Mouse (Mus musculus) urinary bladder, postnatal 4 days (tissue): ENCODE data around the gene Mybbp1a.
A peak's percentile ranks its signal among the peaks of the same experiment; 100 is the strongest.

Experiments
- DNase-seq, 2 experiments: peaks; one replicate each; pipeline ENCODE4 v3.0.0; 2021 to 2022; ENCODE audit warnings: low spot score in 2 of 2

The Mybbp1a gene

DNA sequence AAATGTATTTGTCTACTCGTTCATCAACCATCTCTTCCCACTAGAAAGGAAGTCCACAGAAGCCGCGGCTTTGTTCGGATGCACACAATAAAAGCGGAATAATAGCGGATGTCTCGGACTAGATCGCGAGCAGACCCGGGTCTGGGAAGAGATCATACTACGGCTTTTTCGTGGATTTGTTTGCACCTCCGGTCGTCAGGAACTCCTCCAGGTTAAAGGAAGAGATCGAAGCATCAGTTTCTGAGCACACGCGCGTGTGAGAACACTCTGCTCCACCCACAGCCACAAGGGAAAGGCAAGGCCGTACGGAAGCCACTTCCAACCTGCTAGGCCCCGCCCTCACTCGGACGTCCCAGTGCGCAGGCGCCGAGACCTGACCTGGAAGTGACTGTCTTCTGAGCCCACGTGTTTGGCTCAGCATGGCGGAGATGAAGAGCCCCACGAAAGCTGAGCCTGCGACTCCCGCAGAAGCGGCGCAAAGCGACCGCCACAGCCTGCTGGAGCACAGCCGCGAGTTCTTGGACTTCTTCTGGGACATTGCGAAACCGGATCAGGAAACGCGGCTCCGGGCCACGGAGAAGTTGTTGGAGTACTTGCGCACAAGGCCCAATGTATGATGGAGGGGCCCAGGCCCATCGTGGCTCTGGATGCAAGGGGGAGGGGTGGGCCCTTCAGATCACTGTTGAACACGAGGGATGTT lies at the start of gene Mybbp1a:
Mybbp1a (plus strand) TSS at position 391 of the 700 bp plus-strand sequence.
- DNase-seq = peak; percentile 98 to 99

DNA sequence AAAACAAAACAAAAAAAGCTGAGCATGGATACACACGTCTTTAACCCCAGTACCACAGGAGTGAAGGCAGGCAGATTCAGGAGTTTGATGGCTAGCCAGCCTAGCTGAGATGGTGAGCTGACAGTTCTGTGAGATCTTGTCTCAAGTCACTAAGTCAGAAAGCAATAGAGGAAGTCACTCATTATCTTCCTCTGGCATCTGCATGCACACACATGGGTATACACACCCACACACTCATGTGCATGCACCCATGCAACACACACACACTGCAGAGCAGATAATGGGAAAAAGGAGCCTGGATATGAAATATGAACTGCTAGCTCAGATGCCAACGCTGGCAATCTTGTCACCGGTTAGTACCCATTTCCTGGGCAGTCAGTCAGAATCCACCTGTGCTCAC lies 47.9 kb upstream of the Mybbp1a start:
- no peak for DNase-seq

DNA sequence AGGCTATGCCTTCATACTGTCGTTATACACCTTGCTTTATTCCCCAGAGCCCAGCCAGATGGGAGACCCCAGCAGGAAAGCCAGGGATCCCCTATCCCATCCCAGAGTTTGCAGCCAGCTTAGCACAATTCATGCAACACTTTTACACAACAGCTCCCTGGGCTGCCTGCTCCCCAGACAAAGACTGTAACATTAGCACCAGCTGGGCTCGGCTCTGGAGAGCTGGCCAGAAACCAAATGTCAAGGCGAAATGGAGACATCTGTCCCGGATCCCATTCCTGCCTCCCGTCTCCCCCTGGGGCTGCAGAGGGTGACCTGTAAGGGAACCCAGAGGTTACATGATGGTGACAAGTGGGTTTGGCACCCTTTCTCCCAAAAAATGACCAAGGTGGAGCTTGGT lies 47.5 kb upstream of the Mybbp1a start:
- peak in 1 of 2 experiments; percentile 44 for DNase-seq

DNA sequence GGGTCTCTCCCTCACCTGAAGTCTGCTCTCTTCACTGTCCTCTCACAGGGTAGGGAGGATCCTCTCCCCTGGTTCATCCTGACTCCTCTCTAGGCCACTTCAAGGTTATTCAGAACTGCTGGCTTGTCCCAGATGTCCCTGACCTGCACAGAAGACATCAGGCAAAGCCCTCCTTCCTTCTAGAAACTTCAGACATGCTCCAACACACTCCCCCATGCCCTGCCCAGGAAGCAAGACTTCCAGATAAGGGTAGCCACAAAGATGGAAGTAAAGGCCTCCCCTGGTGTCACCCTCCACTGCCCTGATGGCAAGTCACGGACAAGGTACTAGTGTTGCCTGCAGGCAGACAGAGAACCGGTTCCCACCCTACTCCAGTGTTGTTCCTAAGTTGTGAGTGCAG lies 46.5 kb upstream of the Mybbp1a start:
- no peak for DNase-seq

DNA sequence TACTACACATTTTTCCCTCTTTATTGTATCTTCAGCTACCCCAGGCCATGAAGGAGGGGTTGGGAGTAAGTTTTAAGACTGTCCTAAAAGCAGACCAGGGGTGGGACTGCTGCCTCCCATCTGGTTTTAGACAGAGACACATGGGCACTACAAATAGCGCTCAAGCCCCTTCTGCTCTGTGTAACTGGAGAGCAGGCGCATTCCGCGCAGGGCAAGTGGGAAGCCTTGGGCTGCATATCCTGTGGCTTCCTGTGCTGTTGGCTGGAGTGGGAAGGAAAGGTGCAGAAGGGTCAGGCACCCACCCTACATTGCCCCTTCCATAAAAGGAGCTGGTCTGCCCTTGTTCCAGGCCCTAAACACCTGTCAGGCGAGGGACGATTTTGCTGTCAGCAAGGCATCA lies 45.5 kb upstream of the Mybbp1a start:
- no peak for DNase-seq

DNA sequence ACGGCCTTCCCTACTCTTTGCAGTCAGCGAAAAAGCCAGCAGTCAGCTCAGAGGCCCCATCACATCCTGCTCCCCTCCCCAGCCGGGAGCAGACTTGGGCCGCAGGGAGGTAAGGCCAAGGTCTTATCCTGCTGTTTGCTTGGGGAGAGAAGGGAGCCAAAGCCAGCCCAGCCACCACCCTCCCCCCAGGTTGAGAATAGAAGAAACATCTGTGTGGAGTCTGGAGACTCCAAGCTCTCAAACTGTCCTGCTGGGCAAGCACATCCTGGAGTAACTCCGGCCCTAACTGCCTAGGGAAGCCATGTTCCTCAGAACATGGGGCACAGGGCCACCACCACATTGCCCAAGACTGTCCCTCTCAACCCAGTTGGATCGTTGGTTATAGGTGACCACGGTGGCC lies 44.5 kb upstream of the Mybbp1a start:
- DNase-seq = peak in 1 of 2 experiments; percentile 69

DNA sequence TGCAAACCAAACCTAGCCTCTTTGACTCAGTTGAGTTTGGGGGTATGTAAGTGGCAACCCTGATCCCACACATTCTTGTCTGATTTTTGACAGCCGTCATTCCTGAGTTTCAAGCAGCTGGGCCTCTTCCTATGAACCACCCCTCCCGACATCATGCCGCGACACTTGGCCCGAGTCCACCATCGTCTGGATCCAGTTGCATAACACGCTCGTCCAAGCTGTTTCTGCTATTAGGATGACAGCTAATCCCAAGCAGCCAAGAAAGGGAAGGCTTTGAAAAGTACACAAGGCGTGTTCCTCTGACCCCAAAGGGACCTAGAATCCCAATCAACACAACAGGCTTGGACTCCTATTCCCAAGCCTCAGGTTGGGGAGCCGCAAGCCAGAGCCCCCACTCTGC lies 44.1 kb upstream of the Mybbp1a start:
- DNase-seq = peak; percentile 66 to 78

DNA sequence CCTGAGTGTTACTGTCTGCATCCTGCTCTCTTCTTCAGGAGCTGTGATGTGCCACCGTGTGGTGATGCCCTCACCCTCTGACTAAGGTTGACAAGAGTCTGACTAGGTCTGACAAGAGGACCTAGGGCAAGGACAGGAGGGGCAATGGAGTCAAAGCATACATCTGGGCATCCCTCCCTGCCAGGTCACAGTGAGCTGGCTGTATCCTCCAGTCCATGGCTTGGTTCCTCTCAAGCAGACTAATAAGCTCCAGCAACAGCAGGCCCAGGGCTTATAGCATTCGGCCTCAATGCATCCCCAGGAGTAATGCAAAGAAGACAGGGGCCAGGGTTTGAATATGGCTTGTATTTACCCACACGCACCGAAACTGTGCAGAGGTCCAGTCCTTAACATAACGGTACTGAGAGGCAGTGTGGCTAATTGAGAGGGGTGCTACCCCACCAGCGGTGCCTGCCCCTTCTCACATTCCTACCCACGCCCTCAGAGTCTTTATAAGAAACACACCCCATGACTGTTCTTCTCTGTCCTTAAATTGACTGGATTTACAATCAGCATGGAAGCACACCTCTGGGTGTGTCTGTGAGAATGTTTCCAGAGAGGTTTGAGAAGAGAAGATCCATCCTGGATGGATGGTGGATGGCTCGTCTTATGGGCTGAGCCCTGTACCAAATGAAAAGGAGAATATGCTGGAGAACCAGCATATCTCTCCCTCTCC lies 43.2 kb upstream of the Mybbp1a start:
- DNase-seq = no peak

DNA sequence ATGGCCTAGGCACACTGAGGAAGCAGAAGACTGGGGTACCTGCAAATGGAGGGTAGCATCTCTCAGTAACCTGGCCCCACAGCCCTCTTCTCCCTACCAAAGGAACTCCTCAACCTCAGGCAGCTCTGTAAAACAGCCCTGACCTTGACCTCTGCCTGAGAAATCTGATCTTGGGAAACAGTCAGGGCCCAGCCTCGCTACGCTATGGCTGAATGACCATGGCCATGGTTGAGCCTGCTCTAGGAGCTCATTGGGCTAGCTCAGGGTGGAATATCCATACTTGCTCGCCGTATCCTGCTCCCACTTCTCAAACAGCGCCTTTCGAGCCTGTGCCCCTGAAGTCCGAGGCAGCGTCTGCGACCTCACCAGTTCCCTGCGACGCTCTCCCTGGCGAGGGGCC lies 40.1 kb upstream of the Mybbp1a start:
- no peak for DNase-seq

DNA sequence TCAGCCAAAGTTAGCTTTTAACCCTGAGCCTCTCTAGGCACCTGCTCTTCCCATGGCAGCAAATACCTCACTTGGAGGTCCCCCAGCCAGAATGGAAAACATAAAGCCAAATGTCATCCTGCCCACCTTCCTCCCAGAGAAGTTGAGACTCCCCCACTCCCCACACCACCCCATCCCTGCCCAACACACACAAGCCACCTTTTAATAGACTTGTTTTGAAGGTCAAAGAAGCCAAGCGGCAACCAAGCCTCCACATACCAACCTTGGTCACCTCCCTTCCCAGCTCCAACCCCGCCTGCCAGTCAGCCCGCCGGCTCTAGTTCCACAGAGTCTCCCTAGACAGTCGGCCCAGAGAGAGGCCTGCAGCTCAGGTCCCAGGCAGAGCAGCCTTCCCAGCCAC lies 39.1 kb upstream of the Mybbp1a start:
- no peak for DNase-seq

DNA sequence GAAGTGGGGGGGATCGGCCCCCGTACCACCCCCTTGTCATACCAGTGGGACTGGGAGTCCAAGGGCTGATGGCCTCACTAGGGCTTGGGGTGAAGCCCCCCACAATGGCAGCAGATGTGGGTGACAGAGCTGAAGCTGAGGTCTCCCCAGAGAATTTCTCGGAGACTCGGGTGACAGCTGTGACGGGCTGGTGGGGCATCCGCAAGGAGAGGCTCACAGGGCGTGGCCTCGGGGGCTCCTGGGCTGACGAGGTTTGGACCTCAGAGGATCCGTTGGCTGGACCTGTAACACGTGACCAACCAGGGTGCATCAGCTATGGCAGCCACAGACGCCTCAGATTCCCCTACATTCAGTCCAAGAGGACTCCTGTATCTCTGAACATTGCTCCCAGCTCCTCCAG lies 38.2 kb upstream of the Mybbp1a start:
- DNase-seq = no peak

DNA sequence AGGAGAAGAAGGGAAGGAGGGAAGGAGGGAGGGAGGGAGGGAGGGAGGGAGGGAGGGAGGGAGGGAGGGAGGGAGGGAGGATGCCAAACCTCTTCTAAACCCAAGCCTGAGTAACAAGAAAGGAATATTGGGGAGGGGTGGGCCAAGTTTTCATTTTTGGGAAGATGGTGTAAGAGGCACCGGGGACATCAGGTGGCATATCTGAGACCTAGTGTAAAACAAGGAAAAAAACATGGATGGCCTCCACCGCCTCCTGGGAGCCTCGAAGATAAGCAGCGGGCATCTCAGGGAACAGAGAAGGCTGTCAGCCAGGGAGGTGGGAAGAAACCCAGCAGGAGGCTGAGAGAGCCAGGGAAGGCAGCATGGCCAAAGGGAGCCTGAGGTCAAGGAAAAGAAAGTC lies 35.6 kb upstream of the Mybbp1a start:
- DNase-seq = no peak

DNA sequence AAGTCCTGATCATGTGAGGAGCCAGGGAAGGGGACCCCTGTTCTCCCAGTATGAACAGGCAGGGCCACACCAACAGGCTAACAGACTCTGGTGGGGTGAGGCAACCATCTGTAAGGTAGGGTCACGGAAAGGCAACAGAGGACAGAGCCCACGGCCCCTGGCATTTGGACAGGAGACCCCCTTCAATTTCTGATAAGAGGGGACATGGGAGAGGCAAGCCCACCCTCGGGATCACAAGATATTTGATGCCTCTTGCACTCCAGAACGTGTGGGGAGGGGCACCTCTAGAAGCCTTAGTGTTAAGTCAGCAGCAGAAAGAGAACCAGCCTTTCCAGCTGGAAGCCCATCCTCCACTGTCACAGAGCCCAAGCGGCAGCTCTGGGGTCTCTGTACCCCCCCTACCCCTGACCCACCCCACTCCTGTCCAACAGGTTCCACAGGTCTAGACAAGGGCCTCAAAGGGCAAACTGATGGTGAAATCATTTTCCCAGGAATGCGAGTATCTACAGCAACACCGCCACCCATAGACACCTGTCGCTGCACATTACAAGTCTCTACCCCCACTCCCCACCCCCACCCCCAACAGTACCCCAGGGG lies 35.0 kb upstream of the Mybbp1a start:
- no peak for DNase-seq

DNA sequence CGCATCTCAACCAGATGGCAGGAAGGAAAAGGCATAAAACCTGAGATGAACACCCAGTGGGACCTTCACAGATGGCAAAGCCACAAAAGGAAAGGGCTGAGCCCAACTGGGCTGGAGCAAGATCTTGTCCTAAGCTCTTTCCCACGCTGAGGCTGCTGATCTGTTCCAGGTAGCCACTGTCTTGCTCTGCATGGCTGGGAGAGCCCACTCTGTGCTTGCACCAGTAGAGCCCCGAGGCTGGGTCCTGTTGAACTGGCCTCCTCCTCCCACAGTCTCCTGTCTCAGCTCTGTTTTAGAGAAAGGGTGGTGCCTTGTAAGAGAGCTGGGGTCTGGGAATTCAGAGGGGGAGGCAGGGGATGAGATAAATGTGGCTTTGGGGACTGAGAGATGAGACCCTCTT lies 34.1 kb upstream of the Mybbp1a start:
- no peak for DNase-seq

DNA sequence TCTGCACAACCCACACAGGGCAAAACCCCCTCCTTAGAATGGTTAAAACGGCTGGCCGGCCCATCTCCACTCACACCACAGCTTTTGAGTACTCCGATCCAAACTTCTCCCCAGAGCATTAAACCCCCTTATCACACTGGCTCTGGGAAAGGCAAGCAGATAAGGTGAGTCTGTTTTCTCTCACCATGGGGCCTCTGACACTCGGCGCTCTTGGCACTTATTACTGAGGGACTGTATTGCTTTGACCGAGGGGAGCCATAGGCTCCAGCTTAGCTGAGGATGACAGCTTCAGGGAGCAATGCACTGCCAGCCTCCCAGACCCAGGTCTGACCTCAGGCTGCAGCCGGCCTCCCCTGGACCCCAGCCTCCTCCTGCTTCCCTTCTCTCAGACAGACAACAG lies 33.6 kb upstream of the Mybbp1a start:
- DNase-seq = no peak

DNA sequence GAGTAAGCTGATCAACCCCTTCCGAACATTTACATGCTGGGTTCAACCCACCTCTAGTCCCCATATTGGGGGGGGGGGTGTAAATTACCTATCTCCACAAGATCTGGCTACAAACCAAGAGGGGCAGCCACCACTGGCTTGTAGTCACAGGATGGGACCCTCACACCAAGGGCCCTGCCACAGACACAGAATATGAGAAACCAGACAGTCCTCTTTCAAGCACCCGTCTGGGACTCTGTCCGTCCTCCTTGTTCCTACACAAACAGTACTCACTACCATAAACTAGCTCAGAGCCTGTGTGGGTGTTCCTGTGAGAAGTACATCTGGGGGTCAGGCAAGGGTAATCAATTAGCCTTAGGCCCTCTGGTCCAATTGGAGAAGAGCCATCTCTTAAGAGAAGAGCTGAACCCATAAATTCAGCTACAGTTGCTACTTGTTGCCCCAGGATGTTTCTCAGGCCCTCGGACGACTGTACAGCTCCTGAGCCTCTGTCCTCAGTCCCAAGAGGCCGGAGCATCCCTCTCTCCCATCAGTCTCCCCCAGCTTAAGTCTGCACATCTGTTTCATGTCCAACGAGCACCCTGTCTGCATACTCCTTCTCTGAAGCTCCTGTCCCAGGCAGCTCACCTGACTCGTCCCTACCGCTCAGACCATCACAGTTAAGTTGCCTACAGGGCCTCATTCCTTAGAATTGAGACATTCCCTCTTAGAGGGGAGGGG lies 32.5 kb upstream of the Mybbp1a start:
- DNase-seq = no peak

DNA sequence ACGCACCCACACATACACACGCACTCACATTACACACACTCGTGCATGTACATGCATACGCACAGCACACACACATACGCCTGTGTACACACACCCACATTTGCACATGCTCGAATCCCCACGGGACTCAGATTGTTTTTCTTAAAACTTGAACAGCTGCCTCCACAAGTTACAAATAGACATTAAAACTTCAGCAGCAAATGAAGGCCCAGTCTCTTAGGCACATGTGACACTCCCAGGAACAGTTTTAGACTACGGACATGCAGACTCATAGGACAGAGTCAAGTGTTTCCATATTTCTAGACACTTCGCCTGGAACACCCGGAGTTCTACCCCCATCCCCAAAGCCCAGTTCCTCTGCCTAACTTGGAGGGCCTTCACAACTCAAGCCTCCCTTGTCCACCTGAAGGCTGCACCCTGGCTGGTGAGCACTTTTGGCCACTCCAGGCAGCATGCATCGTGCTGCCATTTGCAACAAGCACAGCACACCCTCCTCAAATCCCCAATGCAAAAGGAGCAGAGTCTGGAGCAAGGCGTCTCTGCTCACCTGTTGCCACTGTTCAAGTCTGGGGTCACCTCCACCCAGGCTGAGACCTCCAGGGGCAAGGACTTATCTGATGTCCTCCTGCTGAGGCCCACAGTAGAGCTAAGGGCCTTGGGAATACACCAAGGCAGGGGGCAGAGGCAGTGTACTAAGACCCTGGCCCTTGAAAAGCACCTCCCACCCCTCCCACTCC lies 31.3 kb upstream of the Mybbp1a start:
- DNase-seq = no peak

DNA sequence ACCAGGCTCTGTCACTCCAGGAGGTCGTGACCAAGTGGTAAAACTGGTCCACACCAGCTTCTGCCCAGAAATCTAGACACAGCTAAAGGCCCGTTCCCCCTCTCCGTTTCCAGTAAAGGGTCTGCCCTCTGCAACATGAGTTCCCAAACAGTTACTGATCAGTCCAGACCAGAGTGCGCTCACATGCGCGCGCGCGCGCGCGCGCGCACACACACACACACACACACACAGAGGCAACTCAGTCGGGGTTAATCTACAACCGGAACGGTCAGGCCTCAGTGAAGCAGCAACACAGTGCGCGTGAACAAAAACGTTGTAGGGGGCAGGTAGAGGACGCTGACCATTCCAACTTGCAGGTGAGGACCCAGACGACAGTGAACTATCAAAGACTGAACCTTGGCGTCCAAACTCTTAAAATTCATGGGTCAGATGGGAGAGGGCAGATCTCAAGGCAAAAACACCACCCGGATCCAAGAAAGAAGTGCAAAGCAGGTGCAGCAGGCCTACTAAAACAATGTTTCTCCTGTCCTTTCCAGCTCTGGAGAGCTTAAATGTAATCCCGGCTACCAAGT lies 30.5 kb upstream of the Mybbp1a start:
- DNase-seq = no peak

DNA sequence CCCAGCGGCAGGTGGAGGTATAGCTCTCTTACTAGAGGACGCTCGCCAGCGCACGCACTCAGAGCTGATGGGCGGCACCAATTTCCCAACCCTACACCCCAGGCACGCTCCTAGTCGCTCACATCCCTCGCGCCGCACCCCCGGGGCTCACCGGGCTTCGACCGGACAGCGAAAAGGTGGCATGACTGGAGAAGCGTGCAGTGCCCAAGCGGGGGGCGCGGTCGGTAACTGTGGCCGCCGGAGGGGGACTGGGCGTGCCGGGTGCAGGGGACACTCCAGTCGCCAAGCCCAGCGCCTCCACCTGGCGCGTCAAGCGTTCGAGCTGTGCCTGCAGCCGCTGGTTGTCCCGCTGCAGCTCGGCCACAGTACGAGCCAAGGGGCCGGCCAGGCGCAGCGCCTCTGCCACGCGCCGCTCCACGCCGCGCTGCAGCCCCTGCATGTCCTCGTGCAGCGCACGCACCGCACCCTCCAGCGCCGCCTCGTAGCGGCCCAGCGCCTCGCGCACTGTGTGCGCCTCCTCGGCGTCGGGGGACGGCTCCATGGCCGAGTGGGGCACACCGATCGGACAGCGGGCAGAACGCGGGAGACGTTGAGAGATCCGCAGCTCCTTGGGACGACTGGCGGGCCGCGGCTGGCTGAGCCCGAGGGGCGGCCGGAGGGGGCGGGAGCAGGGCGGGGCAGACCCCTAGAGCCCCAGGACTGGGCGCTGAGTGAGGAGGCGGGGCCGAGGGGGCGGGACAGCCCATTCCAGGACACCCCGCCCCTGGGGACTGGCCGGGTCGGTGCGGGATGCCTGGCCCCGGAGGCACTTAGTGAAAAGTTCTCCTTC lies 29.8 kb upstream of the Mybbp1a start, which contains the start of gene Smtnl2:
Smtnl2 (minus strand) TSS at position 621 of the 829 bp plus-strand sequence.
- peak; percentile 89 to 91 for DNase-seq

DNA sequence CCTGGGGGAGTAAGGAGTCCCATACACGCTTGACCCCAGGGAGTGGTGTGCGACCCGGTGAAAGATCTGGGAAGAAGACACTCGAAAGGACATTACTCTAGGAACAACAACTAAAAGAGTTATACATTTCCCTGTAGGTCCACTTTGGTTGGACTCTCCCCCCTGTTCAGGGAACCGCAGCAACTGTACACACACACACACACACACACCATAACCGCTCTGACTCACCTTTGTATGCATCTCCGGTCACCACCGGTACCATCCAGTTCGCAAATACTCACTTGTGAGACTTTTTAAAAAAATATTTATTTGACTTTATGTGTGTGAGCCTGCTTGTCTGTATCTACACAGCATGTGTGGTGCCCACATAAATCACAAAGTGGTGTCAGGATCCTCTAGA lies 29.2 kb upstream of the Mybbp1a start:
- no peak for DNase-seq
